Mouse (Mus musculus) c-Kit-positive CD71-negative TER-119-negative erythroid progenitor cells, embryonic 14.5 days (primary cell): ENCODE results near the gene Hrk.

ENCODE experiments used
- DNase-seq: peaks from one replicate; pipeline ENCODE4 v3.0.0-alpha.2; 2013; ENCODE audit warnings: low read depth

The Hrk gene

DNA sequence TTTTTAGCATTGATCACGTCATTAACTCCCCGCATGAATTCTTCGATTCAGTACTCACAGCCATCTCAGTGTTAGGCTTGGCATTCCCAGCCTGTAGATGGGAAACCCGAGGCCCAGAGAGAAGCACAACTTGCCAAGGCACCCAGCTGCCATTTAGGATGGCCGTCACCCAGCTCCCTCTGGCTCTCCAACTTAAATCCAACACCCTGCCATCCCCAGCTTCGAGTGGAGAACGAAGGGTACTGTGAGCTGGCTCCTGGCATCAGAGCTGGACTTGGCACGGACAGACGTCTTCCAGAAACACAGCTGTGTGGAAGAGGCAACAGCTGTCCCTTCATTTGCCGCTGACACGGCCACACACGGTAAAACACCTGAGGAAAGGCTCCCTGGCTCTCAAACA is at the start of gene Hrk:
Gene Hrk (plus strand): TSS at position 68 of the 400 bp plus-strand sequence.
- no peak for DNase-seq

DNA sequence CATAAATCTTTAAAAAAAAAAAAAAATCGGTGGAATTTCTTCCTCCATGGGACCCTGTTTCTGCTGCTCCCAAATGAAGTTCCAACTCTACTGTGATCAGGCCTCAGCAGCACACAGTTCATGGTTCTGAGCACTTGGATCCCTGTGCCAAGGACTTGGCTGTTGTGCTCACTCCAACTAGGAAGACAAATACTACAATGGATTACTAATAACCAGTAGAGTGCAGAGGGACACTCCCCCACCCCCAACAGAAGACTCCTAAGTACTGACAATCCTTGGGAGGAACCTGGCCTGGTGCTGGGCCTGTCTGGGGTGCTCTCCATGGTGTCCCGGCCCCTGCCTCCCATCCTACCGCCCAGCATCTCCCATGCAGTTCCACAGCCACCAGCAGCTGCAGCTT is 46.1 kb upstream of the Hrk start:
- no peak for DNase-seq

DNA sequence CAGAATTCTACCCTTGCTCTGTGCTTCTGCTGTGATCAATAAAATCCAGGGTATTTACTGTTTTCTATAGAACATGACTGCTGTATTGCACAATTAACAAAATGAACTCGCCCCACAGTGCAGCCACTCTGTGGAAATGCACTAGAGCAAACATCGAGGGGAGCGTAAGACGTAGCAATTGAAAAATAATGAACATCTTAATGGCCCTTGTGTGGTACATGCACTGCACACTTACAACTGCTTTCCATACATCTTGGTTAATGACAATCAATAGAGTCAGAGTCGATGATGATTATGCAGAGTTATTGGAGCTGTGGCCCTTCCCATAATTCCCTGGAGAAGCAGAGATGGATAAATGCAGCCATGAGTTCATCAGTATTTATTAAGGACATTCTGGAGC is 45.5 kb upstream of the Hrk start:
- no peak for DNase-seq

DNA sequence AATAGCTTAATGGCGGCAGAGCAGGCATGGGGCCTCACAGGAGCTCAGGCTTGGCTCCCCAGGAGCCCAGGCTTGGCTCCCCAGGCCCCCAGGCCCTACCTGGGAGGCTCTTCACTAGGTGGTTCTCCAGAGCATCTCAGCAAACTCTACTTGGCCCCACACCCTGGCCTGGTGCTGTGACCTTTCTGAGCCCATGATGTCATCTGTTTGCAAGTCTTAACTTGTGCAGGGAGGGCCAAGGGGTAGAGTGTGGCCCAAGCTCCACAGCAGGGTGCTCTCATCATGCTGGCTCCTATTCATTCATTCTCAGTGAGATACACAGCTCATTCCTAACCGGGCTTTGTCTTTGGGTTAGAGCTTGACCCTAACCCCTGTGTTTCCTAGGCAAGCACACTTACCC is 43.8 kb upstream of the Hrk start:
- DNase-seq, result no peak

DNA sequence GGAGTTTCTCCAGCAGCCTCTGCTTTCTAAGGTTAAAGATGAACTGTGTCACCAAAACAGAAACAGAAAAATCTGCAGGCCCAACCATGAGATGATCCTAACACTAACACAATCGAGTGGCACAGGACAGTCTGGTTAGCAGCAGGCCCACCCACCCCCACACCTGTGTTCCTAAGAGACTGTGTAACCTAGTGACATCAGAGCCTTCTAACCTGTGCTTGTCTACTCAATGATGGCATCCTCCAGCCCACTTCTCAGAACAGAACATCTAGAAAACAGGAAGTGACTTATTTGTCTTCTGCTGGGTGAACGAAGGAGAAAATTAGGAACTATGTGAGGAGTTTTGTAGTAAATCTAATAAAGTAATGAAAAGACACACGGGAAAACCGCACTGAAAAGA is 42.5 kb upstream of the Hrk start:
- no peak for DNase-seq

DNA sequence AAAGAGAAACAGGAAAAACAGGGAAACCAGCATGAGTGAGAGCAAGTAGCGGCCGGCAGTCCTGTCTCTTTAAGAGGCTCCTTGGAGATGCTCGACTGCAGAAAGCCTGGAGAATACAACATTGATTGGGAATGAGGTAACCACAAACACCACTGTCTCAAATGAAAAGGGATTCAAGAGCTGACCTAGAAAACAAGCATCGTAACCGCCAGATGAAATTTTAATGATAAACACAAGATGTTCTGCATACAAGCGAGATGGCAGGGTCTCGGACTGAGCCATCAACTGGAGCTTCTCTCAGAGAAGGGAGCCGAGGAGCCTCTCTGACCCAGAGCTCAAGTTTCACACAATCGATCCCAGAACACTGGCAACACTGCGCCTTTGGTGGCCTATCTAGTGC is 41.4 kb upstream of the Hrk start:
- no peak for DNase-seq

DNA sequence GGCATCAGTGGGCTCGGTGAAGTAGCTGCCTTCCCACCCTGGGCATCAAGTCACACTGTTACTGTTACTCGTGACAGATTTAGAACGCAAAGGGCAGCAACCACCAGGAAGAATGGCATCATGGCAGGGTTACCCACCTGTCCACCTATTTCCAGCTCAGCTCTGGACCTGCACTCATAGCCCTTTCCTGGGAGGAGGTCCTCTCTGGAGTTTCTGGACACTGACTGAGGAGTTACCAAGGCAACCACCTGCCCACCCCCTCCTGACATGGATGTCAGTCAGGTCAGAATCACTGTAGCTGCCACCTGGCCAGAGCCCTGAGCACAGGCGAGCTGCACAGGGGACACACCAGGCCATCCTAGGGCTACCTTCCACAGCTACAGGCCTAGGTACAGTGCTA is 37.8 kb upstream of the Hrk start:
- DNase-seq, result no peak

DNA sequence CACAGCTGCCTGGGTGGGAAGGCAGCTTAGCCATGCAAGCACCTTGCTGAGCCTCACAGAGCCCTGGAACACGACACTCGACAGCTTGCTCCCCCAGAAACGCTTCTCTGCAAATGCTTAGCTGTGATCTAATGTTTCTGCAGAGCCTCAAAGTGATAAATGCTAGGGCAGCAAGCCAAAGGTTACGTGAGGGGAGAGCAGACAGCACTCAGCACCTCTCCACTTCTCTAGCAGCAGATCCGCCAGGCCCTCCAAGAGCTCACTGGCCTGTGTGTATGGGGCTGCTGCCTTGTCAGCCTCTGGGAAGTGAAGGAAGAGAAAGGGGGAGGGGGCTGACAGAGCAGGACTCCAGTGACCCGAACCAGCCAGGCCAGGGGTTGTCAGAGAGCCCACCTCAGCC is 36.2 kb upstream of the Hrk start:
- no peak for DNase-seq

DNA sequence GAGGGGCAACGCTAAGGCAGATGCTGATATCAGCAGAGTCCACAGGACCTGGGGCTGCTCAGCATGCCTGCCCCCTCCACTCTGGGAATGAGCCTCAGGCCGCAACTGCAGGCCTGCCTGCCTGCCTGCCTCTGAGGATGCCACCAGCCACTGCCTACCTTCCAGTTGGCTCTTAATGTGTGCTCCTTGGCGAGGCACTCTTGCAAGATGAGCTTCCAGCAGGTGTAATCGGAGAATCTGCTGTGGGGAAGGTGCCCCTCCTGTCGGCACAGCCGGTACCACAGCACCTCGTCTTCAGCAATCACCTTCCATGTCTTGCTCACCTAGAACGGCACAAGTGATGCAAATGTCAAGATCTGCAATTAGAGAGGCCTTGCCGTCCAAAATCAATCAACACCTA is 35.8 kb upstream of the Hrk start:
- DNase-seq, result no peak

DNA sequence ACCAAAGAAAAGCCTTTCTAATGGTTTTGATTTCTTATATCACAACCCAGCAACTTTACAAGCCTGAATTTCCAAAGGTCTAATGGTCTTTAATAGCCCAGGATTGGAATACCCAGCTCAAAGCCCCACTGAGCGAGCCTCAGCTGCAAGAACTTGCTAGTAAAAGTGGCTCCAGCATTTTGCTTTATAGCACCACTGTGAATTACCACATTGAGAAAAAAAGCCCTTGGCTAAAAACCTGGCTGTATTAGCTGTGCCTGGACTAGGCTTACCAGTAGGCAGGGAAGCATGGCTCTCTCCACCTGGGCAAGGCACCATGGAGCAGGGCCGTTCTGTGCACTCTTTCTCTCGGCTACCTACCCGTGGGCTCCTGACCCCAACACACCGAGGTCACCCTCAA is 28.1 kb upstream of the Hrk start:
- no peak for DNase-seq

DNA sequence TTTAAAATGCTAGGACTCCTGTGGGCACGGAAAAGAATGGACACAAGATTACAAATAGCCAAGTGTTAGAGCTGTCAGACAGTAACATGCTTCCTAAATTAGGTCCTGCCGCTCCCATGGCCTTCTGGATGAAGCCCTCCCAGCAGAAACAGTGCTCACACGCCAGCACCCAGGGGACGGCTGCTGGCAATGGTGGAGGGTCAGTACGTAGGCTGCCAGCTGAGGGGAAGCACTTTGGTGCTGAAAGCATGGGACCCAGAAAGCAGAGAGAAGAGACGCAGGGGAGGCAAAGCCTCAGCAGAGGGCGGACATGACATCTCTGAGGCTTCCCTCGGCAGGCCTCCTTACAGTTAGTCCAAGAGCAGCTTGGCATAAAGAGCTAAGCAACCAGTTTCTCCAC is 24.8 kb upstream of the Hrk start:
- no peak for DNase-seq

DNA sequence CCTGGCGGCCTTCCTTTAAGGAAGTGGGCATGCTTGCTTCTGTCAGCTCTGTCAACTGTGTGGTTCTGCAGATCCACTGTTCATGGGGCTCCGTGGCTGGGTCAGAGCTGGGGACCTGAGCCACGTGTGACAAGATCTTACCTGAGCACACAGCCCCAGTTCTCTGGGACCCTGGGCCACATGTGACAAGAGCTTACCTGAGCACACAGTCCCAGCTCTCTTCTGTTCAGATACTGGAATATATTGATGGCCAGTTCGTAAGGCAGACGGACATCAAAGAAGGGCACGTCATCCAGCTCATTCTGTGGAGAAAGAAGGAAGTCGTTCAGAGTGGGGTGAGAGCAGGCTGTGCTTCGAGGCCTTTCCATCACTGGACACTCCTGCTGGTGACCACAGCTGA is 22.0 kb upstream of the Hrk start:
- DNase-seq, result no peak

DNA sequence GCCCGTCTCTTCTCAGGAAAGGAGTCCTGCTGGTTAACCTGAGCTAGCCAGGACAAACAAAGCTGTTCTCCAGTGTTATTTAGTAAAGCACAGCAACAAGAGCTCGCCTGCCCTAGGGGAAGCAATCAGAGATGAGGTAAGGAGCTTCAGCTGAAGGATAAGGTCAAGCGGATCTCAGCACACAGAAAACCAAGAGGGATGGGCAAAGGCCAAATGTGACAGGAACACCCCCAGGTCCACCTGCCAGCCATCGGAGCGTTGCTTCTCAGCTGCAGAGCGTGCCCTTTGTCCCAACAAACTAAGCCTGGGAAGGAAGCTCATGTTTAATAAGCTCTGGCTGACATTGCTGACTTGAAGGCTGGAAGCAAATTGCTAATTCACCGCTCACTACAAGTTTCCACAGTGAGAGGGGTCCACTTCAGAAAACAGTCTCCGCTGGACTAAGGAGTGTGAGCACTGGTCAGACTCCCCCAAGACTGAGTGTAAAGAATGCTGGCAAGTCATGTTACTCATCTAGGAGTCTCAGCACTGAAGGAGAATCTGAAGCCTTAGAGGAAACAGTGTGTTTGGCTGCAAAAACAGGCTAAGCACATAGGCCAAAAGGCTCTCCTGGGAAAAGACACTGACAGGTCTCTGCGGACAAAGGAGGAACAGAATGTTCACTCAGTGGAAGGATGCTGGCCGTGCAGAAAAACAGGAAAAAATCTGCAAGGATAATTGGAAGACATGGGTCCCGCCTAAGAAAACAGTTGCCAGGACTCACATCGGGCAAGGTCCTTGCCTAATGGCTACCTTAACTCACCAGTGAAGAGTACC is 21.0 kb upstream of the Hrk start:
- DNase-seq, result no peak

DNA sequence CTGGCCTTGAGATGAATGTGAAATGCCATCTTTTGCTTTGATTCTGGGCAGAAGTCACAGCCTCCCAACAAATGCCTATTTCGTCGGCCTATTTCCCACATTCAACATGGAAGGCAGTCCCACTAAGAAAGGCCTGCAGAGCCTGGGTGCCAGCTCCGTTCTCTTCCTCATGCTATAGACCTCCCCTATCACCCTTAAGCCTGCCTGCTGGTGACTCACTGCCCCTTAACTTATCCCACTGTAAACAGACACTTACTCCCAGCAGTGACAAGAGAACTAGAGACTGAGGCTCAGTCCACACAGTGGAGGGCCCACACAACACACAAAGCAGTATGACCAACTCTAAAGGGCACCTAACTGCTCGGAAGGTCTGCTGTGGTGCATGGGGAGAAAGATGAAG is 20.1 kb upstream of the Hrk start:
- no peak for DNase-seq

DNA sequence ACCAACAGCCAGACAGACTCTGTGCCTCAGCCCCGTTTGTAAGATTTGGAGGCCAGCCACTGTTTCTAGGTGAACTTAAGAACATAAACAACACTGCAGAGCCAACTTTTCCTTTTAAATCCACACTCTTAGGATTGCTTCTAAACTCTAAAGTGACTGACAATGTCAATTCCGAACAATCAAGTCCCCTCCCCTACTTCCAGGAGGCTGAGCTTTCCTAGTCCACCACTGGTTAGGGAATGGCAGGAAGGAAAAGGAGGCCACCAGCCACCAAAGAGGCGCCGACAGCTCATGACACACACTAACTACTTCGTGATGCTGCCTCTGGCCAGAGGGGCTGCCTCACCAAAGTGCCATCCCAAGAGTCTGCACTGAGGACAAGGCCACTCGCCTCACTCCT is 19.7 kb upstream of the Hrk start:
- DNase-seq, result no peak

DNA sequence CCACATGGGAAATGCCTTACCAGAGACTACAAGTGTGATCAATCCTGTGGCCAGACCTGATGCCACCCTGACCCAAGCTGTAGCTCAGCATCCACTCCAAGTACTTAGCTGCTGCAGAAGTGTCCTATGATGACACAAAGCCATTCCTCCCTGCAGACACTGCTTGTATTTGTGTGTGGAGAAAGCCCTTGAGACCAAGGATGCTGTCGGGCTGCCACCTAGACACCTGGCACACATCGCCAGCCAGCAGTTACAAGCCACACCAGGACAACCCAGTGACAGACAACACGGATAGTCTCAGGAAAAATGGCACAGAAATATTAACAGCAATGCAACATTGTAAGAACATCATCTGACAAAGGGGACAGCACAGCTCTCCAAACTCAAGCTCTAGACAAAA is 19.0 kb upstream of the Hrk start:
- no peak for DNase-seq

DNA sequence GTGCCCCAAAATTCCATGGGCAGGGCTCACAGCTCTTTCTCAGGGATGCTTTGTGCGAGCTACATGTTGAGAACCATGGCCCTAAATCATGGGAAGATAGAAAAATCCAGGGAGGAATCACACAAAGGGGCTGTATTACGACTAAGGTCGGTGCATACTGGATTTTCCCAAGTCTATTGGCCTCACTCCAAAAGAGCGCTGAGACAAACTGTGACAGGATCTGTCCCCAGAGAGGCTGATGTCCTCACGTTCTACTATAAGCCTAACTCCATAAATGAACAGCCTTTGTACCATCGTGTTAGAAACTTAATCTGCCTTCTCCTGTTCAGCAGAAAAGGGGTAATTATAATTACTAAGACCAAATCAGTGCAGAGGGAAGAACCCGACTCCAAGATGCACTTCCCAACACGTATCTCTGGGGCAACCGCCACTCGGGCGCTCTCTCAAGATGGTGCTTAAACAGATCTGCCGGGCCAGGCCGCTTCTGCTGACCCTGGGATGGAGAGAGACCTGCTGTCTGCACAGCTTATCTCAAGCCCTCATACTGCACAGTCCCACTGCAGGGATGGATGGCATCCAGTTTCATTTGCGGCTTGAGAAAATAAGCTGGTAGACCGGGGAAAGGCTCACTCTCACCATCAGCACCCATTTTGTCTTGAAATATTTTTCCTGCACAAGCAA is 18.3 kb upstream of the Hrk start:
- no peak for DNase-seq

DNA sequence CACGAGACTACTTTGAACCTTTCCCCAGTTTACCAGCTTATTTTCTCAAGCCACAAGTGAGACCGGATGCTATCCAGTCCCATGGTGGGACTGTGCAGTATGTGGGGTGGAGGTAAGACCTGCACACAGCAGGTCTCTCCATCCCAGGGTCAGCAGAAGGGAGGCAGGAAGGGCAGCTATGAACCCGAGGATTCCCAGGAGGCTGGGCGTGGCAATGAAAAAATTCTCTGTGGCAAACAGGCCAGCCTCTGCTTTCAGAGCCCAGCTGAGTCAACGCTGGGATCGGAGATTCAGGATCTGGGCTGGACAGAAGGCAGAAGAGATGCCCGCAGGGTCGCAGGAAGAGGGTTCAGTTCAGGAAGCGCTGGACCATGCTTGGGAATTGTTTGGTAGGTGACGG is 17.2 kb upstream of the Hrk start:
- DNase-seq, result no peak

DNA sequence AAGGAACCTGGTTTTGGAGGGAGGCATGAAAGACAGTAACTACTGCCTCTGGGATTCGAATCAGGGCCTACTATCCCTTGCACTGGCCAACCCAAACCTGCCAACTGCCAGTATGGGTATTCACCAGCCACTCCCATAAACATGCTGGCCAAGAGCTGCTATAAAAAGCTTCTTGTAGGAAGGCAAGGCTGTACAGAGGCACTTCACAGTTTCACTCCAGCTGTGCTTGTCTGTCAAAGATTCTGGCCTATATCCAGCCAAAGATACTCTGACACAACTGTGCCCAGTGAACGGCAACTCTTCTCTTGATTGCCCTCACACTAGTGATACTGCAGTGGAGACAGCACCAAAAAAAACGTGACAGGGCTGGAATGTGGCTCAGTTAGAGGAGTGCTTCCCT is 14.7 kb upstream of the Hrk start:
- no peak for DNase-seq

DNA sequence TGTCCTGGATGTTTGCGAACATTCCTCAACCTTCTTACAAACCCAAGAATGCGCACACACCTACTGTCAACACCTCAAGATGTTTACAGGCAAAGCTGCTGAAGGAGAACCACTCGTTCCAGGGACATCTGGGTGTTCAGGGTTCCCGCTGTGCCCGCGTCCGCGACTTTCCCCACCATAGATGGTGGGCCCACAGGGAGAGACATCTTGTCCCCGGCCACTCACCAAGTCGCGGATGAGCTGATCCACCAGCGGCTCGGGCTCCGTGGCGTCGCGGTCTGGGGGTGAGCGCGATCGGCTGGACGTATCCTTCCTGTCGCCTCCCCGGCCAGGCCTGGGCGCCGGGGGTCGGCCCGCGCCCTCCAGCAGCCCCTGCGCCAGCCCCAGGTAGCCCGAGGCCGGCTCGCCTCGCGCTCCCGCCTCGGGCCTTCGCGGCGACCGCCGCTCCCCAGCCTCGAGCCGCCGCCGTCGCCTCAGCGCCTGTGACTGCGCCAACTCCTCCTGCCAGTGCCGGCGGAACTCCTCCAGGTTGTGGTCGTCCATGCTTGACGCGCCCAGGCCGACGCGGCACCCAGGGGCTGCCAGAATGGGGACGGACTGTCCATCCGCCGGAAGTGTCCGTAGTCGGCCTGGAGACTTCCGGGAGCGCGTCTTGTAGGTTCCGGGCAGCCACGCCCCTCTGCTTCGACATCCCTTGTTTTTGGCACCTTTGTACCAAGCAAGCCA is 9.4 kb upstream of the Hrk start, which contains the start of gene Fbxw8:
Gene Fbxw8 (minus strand): TSS at position 626 of the 726 bp plus-strand sequence.
- DNase-seq, result peak; percentile 69

DNA sequence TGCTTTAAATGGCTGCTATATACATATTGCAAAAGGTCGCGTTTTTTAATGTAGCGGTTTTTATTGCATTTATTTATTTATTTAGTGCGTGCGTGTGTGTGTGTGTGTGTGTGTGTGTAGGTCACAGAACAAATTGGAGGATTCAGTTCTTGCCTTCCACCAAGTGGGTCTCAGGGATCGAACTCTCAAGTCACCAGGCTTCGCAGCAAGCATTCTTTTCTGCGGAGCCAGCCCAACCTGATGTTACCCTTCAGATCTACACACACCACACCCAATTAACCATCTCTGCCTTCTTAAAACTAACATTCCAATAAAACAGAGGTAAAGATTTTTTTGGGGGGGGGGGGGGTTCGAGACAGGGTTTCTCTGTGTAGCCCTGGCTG is 8.9 kb upstream of the Hrk start:
- no peak for DNase-seq

DNA sequence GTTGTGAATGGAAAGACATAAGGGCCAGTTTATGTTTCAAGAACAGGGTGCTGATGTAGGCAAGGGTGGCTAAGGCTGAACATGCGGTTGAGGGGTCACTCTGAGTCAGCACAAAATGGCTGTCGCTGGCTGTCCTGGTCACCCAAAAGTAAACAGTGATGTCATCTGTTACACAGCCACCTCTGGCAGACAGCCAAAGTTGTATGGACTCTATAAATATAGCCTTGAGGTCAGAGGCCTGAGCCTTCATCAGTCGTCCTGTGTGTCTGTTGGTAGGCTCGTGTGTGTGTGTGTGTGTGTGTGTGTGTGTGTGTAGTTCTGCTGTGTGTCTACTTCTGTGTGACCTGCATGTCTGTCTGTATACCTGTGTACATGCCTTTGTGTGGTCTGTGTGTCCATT is 7.5 kb upstream of the Hrk start:
- DNase-seq, result no peak

DNA sequence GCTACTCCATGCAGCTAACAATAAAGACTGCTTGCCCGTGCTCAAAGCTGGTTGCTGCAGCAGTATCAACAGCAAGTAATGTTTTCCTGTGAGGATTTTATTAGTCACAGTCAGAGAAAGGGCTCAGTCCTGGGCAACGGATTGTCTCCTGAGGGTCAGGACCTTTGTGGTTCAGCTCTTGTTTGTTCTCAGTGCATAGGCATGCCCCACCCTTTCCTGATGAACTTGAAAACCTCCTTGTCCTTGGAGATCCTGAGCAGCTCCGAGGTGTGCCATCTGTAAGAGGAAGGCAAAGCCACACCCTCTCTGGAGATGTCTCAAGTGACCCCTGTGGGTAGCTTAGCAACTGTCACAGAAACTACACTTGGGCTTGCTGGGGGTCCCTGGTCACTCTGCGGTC is 3.8 kb upstream of the Hrk start:
- no peak for DNase-seq
